Mouse (Mus musculus): ENCODE data around the gene Abcc6. TPM values are rescaled to one million over a fixed set of nuclear protein-coding genes. Genes with fewer than 3 reads are reported as not detected.

Abcc6 gene
- total RNA-seq, 2 experiments from 2014 or later, result 1.4 to 2.1 TPM

- intact Hi-C loops (cut with DNase I), result no loop called here
- TF ChIP-seq CTCF (IDR thresholded peaks at IDR 0.05), result no peak
- no peak for DNase-seq (ENCODE audit: extremely low spot score in 1 of 2, low spot score in 2 of 2)
- Histone ChIP-seq H3K27ac (no peak overlapping the region), H3K4me3 (no peak overlapping the region)
Observed at GRCm38 (mm10) chr7:46044106-46044505, 14.0 kb upstream of the Abcc6 start.

GRCm38 (mm10) chr7:46039873-46040272, 9.8 kb upstream of the Abcc6 start:
- Histone ChIP-seq H3K4me3 (no peak overlapping the region), H3K27ac (no peak overlapping the region)
- TF ChIP-seq CTCF (IDR thresholded peaks at IDR 0.05), result no peak
- intact Hi-C loops (cut with DNase I), result no loop called here
- DNase-seq (ENCODE audit: extremely low spot score in 1 of 2, low spot score in 2 of 2), result no peak

GRCm38 (mm10) chr7:46037433-46037832, 7.3 kb upstream of the Abcc6 start:
- intact Hi-C loops (cut with DNase I), result no loop called here
- Histone ChIP-seq H3K27ac (no peak overlapping the region), H3K4me3 (no peak overlapping the region)
- TF ChIP-seq CTCF (IDR thresholded peaks at IDR 0.05), result no peak
- no peak for DNase-seq (ENCODE audit: extremely low spot score in 1 of 2, low spot score in 2 of 2)

GRCm38 (mm10) chr7:46035468-46035867, 5.4 kb upstream of the Abcc6 start:
- no peak for TF ChIP-seq CTCF (IDR thresholded peaks at IDR 0.05)
- no peak overlapping the region for H3K4me3 ChIP-seq

GRCm38 (mm10) chr7:46034991-46035390, 4.9 kb upstream of the Abcc6 start:
- DNase-seq (ENCODE audit: extremely low spot score in 1 of 2, low spot score in 2 of 2), result no peak
- H3K4me3 ChIP-seq, result no peak overlapping the region
- TF ChIP-seq CTCF (IDR thresholded peaks at IDR 0.05), result no peak
- H3K27ac ChIP-seq, result no peak overlapping the region
- intact Hi-C loops (cut with DNase I), result no loop called here

More at GRCm38 (mm10) chr7:46035468-46035867, 5.4 kb upstream of the Abcc6 start:
- no peak overlapping the region for H3K27ac ChIP-seq
- intact Hi-C loops (cut with DNase I), result no loop called here
- no peak for DNase-seq (ENCODE audit: extremely low spot score in 1 of 2, low spot score in 2 of 2)

GRCm38 (mm10) chr7:46033870-46034337, 3.8 kb upstream of the Abcc6 start:
- peak overlapping the region; percentile 73 for H3K4me3 ChIP-seq
- TF ChIP-seq CTCF (IDR thresholded peaks at IDR 0.05), result no peak
- H3K27ac ChIP-seq, result peak overlapping the region; percentile 73
- DNase-seq (ENCODE audit: extremely low spot score in 1 of 2, low spot score in 2 of 2), result no peak
- intact Hi-C loops (cut with DNase I), result no loop called here

- peak; percentile 94 for TF ChIP-seq CTCF (IDR thresholded peaks at IDR 0.05)
- peak within 1 kb of the TSS; percentile 73 for H3K27ac ChIP-seq
- intact Hi-C loops (cut with DNase I), result no loop called here
Observed at GRCm38 (mm10) chr7:46033109-46033869, 3.2 kb upstream of the Abcc6 start, which contains the start of gene Nomo1. Gene Nomo1 (plus strand): TSS chr7:46033698.

GRCm38 (mm10) chr7:46031075-46031474, 973 bp upstream of the Abcc6 start:
- no peak for TF ChIP-seq CTCF (IDR thresholded peaks at IDR 0.05)
- DNase-seq (ENCODE audit: extremely low spot score in 1 of 2, low spot score in 2 of 2), result no peak
- intact Hi-C loops (cut with DNase I), result no loop called here
- H3K27ac ChIP-seq, result no peak overlapping the region; the same call in 1 of the 2 replicates
- no peak overlapping the region for H3K4me3 ChIP-seq

More at GRCm38 (mm10) chr7:46033109-46033869, 3.2 kb upstream of the Abcc6 start, which contains the start of gene Nomo1:
- peak; percentile 96 to 98 for DNase-seq (ENCODE audit: extremely low spot score in 1 of 2, low spot score in 2 of 2)
- peak within 1 kb of the TSS; percentile 73 for H3K4me3 ChIP-seq

GRCm38 (mm10) chr7:46029299-46030144, 580 bp downstream of the Abcc6 start:
- Histone ChIP-seq H3K27ac (peak overlapping the region; percentile 38; the same call in 1 of the 2 replicates), H3K4me3 (no peak overlapping the region)
- DNase-seq (ENCODE audit: extremely low spot score in 1 of 2, low spot score in 2 of 2), result no peak
- TF ChIP-seq CTCF (IDR thresholded peaks at IDR 0.05), result no peak
- intact Hi-C loops (cut with DNase I), result no loop called here

- Histone ChIP-seq H3K27ac (no peak overlapping the region), H3K4me3 (no peak overlapping the region)
- intact Hi-C loops (cut with DNase I), result no loop called here
- TF ChIP-seq CTCF (IDR thresholded peaks at IDR 0.05), result no peak
- no peak for DNase-seq (ENCODE audit: extremely low spot score in 1 of 2, low spot score in 2 of 2)
Observed at GRCm38 (mm10) chr7:46028681-46029080, 1.4 kb downstream of the Abcc6 start.

- intact Hi-C loops (cut with DNase I), result no loop called here
- no peak overlapping the region for H3K27ac ChIP-seq
- H3K4me3 ChIP-seq, result no peak overlapping the region
- no peak for TF ChIP-seq CTCF (IDR thresholded peaks at IDR 0.05)
- no peak for DNase-seq (ENCODE audit: extremely low spot score in 1 of 2, low spot score in 2 of 2)
Observed at GRCm38 (mm10) chr7:46025436-46025835, 4.7 kb downstream of the Abcc6 start.

GRCm38 (mm10) chr7:46021951-46022350, 8.2 kb downstream of the Abcc6 start:
- TF ChIP-seq CTCF (IDR thresholded peaks at IDR 0.05), result no peak
- DNase-seq (ENCODE audit: extremely low spot score in 1 of 2, low spot score in 2 of 2), result no peak
- Histone ChIP-seq H3K4me3 (no peak overlapping the region), H3K27ac (no peak overlapping the region)
- intact Hi-C loops (cut with DNase I), result no loop called here
